Mouse (Mus musculus): ENCODE measurements around the gene Trak2. TPM values are rescaled to one million over a fixed set of nuclear protein-coding genes. Genes with fewer than 3 reads are reported as not detected.
"Not testable (repeated sequence)": the region's sequence is repeated elsewhere in the genome, so short reads cannot be mapped to it uniquely, and the experiment has no call there.

Gene Trak2
- polyA plus RNA-seq, 1 experiment from 2014 or later, result 11.0 TPM

DNA sequence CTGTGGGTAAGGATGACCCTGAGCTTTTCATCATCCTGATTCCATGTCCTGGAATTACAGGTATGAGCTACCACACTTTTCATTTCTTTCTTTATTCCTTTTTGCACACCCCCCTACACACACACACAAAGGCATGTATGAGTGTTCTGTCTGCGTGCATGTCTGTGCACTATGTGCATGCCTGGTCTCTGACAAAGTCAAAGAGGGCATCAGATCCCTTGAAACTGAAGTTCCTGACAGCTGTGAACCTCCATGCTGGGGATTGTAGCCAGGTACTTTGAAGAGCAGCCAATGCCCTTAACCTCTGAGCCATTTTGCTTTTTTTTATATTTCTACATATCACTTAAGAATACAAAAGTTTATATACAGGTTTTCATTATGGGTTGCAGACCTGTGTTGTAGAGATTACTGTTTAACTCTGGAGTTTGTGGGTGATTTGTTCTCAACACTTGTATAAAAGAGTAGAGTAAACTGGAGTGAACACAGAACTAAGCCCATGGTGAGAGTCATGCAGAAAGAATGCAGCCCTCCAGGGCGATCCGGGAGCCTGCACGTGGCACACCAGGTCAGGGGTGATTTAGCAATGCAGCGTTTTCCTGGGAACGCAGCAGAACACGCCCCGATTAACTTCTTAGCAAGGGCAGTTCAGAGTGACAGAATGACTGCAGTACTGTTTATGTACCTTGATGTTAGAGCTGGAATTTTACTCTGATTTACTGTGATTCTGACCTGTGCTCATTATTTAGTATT is 22.2 kb downstream of the Trak2 start:
- H3K36me3 ChIP-seq, result peaks cover 3% of the 10 kb centered on the region
- H3K9me3 ChIP-seq, result no peaks in the 10 kb centered on the region
- 49% methylated on average over 8 of the region's 8 CpGs for WGBS
- no peak overlapping the region for H3K27ac ChIP-seq
- H3K4me3 ChIP-seq, result no peak overlapping the region
- peaks cover 23% of the 10 kb centered on the region for H3K4me1 ChIP-seq (replicated peaks)
- DNase-seq (ENCODE audit: low spot score), result peak; percentile 21
- H3K27me3 ChIP-seq (ENCODE audit: insufficient read depth, poor library complexity, severe bottlenecking), result no peaks in the 10 kb centered on the region

DNA sequence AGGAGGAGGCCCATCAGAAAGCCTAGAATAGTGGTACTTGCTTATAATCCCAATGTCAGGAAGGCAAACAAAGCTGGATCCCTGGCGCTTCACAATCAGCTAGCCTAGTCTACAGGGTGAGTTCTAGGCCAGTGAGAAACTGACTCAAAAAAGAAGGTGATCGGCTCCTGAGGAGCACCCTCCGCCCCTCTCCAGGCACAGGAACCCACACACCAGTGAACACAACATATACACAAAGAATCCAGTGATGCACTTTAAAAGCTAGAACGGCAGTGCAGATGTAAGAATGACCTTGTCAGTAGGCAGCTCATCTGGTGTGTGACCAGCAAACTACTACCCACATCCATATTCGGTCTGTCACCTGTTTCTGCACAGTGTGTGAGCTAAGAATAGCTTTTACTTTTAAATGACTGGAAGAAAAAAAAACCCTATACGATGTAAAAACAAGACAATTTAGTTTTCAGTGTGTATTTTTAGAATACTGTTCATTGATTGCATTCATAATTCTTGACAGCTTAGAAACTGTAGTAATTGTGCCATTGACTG is 23.6 kb downstream of the Trak2 start:
- peaks cover 18% of the 10 kb centered on the region for H3K36me3 ChIP-seq
- H3K9me3 ChIP-seq, result 0 out of 2 replicates have a peak, but pooled peaks cover 2% of the 10 kb centered on the region
- WGBS, result 90% methylated on average over 6 of the region's 6 CpGs
- no peak overlapping the region for H3K4me3 ChIP-seq
- H3K27me3 ChIP-seq (ENCODE audit: insufficient read depth, poor library complexity, severe bottlenecking), result no peaks in the 10 kb centered on the region
- H3K4me1 ChIP-seq (replicated peaks), result peaks cover 23% of the 10 kb centered on the region
- DNase-seq (ENCODE audit: low spot score), result no peak
- H3K27ac ChIP-seq, result no peak overlapping the region

DNA sequence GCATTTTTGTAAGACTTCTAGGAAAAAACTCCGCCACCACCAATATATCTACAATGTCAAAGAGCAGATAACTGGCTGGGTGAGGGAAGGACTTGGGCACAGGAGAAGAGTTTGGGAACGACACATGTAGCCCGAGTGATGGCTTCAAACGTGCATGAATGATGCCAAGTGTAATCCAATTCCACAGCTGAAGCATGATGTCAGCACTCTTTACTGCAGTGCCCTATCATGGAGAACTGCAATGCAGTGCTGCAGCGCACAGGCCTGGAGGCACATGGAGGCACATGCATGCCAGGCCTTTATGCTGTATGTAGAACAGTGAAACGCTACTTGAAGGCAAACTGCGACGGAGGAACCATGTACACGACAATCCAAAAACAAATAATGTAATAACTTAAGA is 26.5 kb downstream of the Trak2 start:
- no peaks in the 10 kb centered on the region for H3K27me3 ChIP-seq (ENCODE audit: insufficient read depth, poor library complexity, severe bottlenecking)
- H3K36me3 ChIP-seq, result peaks cover 20% of the 10 kb centered on the region
- peaks cover 12% of the 10 kb centered on the region for H3K4me1 ChIP-seq (replicated peaks)
- 0 out of 2 replicates have a peak, but pooled peaks cover 2% of the 10 kb centered on the region for H3K9me3 ChIP-seq
- no peak for DNase-seq (ENCODE audit: low spot score)
- H3K4me3 ChIP-seq, result no peak overlapping the region
- whole genome bisulfite sequencing, result 94% methylated on average over 9 of the region's 9 CpGs
- H3K27ac ChIP-seq, result no peak overlapping the region

DNA sequence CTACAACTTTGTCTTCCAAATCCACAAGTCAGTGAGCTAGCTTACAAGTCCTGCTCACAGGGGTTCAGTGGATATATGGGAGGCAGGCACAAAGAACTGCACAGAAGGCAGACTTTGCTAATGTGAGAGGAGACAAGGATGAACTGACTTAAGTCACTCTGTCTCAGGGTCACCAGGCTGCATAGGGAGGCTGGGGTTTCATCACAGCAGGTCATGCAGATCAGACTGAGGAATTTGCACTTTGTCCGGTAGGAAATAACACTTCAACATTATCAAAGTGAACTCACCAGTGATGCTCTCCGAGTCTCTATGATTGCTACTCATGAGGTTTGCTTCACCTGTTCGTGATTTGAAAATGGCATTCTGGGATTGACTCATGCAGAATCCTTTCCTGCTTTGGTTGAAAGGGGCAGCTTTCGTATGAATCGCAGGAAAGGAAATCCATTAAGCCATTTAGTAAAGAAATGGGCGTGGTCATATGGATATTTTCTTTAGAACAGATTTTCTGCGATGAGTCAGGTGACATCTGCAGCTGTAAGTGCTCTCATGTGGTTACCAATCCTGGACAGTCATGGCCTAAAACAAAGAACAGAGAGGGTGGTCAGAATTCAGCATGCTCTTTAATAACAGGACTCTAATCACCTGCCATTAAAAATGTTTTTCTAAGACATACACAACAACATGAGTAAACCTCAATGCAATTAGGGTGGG is 27.1 kb downstream of the Trak2 start:
- Histone ChIP-seq H3K4me3 (no peak overlapping the region), H3K36me3 (peaks cover 20% of the 10 kb centered on the region), H3K4me1 (replicated peaks) (peaks cover 6% of the 10 kb centered on the region; the same call in 1 of the 2 replicates), H3K27me3 (ENCODE audit: insufficient read depth, poor library complexity, severe bottlenecking) (no peaks in the 10 kb centered on the region), H3K9me3 (0 out of 2 replicates have a peak, but pooled peaks cover 2% of the 10 kb centered on the region), H3K27ac (no peak overlapping the region)
- no peak for DNase-seq (ENCODE audit: low spot score)
- WGBS, result 93% methylated on average over 7 of the region's 7 CpGs

DNA sequence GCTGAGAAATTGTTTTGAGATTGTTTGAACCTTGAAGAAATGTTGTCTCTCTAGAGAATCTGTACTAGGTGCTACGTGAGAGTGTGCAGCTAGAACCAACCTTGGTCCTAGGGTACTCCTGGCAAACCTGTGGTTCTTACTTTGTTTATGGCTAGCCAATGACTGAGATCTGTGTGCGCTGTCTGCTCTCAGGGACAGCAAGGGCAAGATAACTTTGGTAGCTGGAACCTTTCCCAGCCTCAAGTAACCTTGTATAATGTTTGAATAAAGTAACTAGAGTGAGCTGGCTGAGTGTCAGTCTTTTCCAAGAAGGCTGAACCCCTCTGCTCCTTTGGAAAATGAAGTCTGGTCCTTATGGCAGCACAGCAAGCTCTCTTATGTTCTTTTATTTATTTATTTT is 27.7 kb downstream of the Trak2 start:
- 98% methylated on average over 2 of the region's 2 CpGs for WGBS
- peaks cover under 1% of the 10 kb centered on the region; the same call in 1 of the 2 replicates for H3K4me1 ChIP-seq (replicated peaks)
- no peak for DNase-seq (ENCODE audit: low spot score)
- 0 out of 2 replicates have a peak, but pooled peaks cover 2% of the 10 kb centered on the region for H3K9me3 ChIP-seq
- peaks cover 22% of the 10 kb centered on the region for H3K36me3 ChIP-seq
- H3K4me3 ChIP-seq, result no peak overlapping the region
- H3K27me3 ChIP-seq (ENCODE audit: insufficient read depth, poor library complexity, severe bottlenecking), result no peaks in the 10 kb centered on the region
- no peak overlapping the region for H3K27ac ChIP-seq

DNA sequence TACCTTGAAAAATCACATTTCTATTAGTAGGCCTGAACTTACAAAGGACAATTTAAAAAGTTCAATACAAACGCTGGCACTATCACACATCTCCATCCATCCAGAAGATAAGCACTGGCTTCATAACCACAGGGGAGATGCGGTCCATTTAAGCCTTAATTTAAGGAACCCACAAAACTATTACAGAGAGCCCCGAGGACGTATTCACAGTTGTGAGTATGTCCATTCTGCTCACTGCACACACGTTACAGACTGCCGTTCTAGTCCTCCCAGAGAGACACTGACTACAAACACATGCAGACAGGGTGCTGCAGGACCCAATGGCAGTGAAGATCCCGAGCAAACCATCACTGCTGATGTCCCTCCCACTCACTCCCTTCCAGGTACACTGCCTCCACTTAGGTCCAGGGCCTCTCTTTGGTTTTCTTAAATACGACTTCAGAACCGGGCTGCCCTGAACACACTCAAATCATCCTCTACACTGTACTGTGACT is 35.6 kb downstream of the Trak2 start:
- WGBS, result 93% methylated on average over 9 of the region's 9 CpGs
- Histone ChIP-seq H3K36me3 (peaks cover 36% of the 10 kb centered on the region), H3K27ac (no peak overlapping the region), H3K4me1 (replicated peaks) (no peaks in the 10 kb centered on the region), H3K27me3 (ENCODE audit: insufficient read depth, poor library complexity, severe bottlenecking) (no peaks in the 10 kb centered on the region), H3K9me3 (0 out of 2 replicates have a peak, but pooled peaks cover 4% of the 10 kb centered on the region), H3K4me3 (no peak overlapping the region)
- no peak for DNase-seq (ENCODE audit: low spot score)

DNA sequence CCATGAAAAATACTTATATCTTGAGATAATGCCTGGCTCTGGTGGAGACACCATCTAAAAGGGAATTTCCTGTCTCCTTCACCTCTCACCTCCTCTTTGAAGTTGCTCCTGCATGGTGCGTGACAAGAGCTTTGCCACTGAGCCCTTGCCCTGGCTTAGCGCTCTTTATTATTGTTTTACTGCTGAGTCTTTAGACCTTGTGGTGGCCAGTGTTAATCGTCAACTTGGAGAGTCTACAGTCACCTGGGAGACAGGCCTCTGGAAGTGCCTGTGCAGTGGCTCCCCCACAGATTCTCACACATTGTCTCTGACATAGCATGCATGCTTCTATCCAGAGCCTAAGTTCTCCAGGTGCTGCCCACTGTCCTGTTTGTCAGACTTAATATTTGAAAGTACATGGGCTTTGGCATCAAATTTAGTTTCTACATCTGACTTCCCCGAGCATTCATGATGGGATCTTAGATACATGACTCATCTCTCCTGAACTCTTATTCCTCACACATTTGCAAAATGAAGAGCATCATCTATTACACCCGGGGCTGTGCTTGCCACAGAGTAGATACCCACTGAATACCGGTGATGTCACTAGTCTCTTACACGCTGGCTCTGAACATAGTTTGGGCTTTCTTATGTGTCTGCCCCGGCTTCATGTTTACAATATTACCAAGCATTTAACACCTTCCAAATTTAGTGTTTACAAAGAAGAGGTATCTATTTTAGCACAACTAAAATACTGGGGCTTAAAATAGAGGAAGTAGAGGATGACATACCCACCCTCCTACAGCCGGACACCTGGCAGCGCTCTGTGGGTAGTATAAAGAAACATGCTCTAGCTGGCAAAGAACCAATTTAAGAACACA is 36.3 kb downstream of the Trak2 start:
- no peaks in the 10 kb centered on the region for H3K4me1 ChIP-seq (replicated peaks)
- WGBS, result 96% methylated on average over 10 of the region's 10 CpGs
- H3K4me3 ChIP-seq, result no peak overlapping the region
- DNase-seq (ENCODE audit: low spot score), result no peak
- H3K36me3 ChIP-seq, result peaks cover 36% of the 10 kb centered on the region
- H3K27me3 ChIP-seq (ENCODE audit: insufficient read depth, poor library complexity, severe bottlenecking), result no peaks in the 10 kb centered on the region
- no peak overlapping the region for H3K27ac ChIP-seq
- 0 out of 2 replicates have a peak, but pooled peaks cover 4% of the 10 kb centered on the region for H3K9me3 ChIP-seq

DNA sequence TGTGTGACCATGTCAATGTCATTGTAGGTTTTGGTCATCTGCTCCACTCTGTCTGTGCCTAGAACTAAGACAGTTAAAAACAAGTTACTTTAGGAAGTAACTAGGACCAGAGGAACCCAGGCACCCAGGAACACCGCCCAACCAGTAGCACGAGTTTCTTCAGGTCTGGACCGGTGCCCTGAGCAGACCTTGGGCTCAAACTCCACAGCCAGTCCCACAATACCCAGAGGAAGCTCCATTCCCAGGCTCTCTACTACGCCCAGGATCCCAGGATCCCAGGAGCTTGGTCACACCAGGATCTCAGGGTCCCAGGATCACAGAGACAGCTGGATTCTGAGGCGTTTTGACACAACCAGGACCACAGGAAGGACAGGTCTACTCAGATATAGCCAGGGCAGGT is 46.6 kb downstream of the Trak2 start:
- WGBS, result 92% methylated on average over 5 of the region's 5 CpGs
- no peak overlapping the region for H3K27ac ChIP-seq
- no peaks in the 10 kb centered on the region for H3K4me1 ChIP-seq (replicated peaks)
- H3K9me3 ChIP-seq, result peaks cover 7% of the 10 kb centered on the region; the same call in 1 of the 2 replicates
- peaks cover 43% of the 10 kb centered on the region for H3K36me3 ChIP-seq
- no peak overlapping the region for H3K4me3 ChIP-seq
- H3K27me3 ChIP-seq (ENCODE audit: insufficient read depth, poor library complexity, severe bottlenecking), result no peaks in the 10 kb centered on the region
- no peak for DNase-seq (ENCODE audit: low spot score)

DNA sequence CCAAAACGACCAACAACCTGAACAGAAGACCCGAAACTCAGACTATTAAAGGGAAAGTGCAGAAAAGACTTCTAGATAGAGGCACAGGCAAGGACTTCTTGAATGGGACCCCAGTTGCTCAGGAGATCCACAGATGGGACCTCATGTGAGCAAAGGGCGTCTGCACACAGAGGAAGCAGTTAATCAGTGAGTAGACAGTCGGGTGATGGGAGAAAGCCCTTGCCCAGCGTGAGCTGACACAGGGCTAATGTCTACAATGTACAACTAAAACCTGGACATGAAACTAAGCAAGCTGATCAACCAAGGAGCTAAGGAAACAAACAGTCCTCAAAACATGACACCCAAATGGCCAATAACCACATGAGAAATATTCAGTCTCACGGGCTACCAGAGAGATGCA is 55.7 kb downstream of the Trak2 start:
- H3K27me3 ChIP-seq (ENCODE audit: insufficient read depth, poor library complexity, severe bottlenecking), result no peaks in the 10 kb centered on the region
- no peak overlapping the region for H3K4me3 ChIP-seq
- no peaks in the 10 kb centered on the region for H3K4me1 ChIP-seq (replicated peaks)
- no peak overlapping the region for H3K27ac ChIP-seq
- no peaks in the 10 kb centered on the region for H3K9me3 ChIP-seq
- peaks cover 91% of the 10 kb centered on the region for H3K36me3 ChIP-seq
- WGBS, result 89% methylated on average over 6 of the region's 6 CpGs
- no peak for DNase-seq (ENCODE audit: low spot score)

DNA sequence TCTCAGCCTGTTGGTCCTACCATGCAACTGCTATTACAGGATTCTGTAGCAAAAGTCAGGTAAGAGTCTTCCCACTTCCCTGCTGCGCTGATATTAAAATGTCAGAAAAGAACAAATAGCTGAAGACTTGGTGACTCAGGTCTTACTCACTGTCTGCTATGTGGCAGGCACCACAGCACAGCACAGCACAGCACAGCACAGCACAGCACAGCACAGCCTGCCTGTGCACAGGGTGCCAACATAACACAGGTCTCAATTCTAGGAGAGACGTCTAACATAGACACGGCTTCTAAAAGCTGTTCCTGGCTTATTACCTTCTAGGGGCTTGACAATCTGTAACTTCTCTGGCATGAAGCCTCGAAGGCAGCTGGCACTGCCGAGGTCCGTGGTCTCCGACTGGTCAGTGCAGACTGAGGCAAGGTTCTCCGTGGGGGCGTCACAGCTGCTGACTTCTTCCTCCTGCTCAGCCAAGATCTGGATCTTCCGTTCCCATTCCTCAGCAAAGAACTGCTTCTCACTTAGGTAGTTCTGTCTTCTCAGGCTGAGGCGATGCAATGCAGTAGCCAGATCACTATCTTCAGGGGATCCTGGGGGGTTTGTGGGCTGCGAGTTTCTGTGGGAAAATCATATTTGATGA is 63.5 kb downstream of the Trak2 start:
- DNase-seq (ENCODE audit: low spot score), result no peak
- Histone ChIP-seq H3K9me3 (no peaks in the 10 kb centered on the region), H3K36me3 (peaks cover 95% of the 10 kb centered on the region), H3K4me1 (replicated peaks) (no peaks in the 10 kb centered on the region), H3K27ac (no peak overlapping the region), H3K27me3 (ENCODE audit: insufficient read depth, poor library complexity, severe bottlenecking) (no peaks in the 10 kb centered on the region), H3K4me3 (no peak overlapping the region)
- 94% methylated on average over 12 of the region's 12 CpGs for WGBS

DNA sequence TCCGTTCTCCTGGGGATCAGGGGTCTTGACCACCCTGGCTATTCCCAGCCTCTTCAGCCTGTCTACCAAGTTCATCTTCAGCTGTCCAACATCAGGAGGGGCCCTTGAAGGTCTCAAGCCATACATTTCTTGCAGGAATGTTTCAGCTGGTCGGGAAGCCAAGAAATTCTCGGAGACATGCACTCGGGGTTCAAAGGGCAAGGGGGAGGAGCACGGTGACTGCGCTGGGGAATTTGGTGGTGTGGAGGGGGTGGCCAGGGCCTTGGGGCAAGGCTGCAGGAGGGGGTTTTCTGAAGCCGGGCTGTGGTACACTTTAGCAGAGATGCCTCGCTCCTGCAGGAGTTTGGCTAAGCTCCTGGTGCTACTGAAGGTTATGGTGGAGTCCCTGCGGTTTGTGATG is 69.5 kb downstream of the Trak2 start:
- Histone ChIP-seq H3K4me3 (no peak overlapping the region), H3K4me1 (replicated peaks) (no peaks in the 10 kb centered on the region), H3K9me3 (no peaks in the 10 kb centered on the region), H3K27me3 (ENCODE audit: insufficient read depth, poor library complexity, severe bottlenecking) (no peaks in the 10 kb centered on the region), H3K27ac (no peak overlapping the region), H3K36me3 (peaks cover 68% of the 10 kb centered on the region)
- no peak for DNase-seq (ENCODE audit: low spot score)
- WGBS, result 76% methylated on average over 9 of the region's 9 CpGs

DNA sequence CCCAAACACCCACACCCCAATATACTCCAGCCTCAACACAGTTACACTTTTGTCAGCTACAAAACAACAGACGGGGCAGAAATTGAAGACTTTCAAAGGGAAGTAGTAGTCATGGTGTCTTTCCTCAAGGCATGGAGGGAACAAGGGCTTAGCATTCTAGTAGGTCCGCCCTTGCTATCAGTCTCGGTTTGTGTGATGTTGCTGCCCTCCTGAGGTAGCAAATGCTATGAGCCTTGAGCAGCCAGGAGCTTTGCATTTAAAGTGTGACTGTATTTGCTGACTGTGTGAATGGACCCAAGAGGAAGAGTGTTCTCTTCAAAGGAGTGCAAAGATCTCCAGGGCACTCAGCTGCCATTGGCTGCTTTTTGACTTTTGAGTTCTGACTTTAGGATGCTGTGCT is 75.7 kb downstream of the Trak2 start:
- H3K36me3 ChIP-seq, result peaks cover 20% of the 10 kb centered on the region
- H3K9me3 ChIP-seq; DNase-seq (ENCODE audit: low spot score); H3K4me3 ChIP-seq; H3K27ac ChIP-seq; H3K4me1 ChIP-seq (replicated peaks); H3K27me3 ChIP-seq (ENCODE audit: insufficient read depth, poor library complexity, severe bottlenecking): not testable (repeated sequence)
- WGBS, result 27% methylated on average over 3 of the region's 3 CpGs
